Mouse (Mus musculus): ENCODE measurements around the gene Limch1.

Limch1 gene

DNA sequence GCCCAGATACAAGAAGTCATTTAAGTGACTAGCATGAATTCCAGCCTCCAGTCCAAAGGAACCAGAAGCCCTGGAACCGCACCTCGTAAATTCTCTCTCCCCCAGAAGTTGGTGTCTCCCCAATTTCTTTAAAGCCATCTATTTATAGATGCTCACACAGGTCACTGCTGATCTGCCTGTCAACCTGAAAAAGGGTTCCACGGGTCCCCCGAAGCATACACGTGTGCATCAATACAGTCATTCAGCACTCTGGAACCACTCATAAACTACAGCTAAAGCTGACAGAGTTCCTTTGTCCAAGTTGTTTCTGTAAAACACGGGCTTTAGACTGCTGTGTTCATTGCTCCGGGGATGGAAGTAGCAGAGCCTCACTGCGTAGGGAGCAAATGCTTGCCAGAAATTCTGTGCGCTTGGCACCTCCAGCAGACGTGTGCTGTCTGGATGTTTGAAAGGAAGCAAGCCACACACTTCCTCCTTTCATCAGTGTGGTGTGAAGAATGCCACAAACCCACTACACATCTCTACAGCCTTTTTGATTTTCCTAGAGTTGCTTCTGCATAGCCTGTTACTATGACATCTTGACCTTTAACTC lies 278.9 kb downstream of the Limch1 start:
- no peak for DNase-seq (ENCODE audit: low read depth, low spot score)

DNA sequence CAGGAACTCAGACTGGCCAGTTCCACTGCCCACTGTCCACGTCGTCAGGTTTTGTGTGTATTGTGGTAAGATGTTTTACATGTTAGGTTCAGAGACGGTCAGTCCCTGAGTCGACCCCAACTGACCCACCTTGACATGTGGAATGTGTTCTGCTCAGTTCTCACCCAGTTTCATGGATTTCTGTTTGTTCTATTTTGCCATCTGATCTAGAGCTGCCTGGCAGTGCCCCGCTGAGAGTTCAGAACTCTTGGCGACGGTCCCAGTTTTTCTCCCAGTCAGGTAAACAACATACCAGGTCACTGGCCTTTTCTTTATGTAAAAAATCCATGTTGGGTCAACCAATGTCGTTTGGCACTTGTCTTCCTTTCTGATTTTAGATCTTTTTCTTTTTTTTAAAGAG lies 279.5 kb downstream of the Limch1 start:
- no peak for DNase-seq (ENCODE audit: low read depth, low spot score)

DNA sequence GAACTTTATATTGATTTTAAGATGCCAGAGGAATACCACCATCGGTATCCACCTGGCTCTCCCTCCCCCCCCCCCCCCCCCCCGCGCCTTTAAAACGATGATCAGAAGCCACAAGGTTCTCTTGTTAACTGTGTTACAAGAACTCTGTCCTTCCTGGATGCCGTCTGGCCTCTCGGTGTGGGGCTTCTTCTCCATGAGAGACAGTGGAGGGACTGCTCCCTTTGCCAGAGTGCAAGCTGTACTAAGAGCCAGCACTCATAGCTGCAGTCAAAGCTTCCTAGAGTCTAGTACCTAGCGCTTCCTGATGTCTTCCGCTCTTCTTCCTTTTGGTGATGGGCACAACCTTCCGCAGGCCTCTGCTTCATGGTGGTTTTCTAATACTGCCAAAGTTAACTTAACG lies 280.0 kb downstream of the Limch1 start:
- DNase-seq (ENCODE audit: low read depth, low spot score): no peak

DNA sequence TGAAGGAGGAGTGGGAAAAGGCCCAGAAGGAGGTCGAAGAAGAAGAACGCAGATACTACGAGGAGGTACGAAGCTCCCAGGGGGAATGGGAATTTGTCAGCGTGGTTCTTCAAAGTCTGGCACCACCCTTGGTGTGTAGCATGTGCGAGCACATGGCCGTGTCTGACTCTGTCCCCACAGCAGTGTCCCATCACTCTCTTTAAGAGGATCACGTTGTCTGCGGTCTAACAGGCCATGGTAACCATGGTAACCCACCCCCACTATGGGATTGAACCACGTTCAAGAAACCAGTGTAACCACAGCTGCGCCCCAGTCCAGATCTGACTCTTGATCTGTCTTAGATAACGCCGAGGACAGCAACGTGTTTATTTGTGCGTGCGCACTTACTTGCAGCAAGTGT lies 283.2 kb downstream of the Limch1 start:
- DNase-seq (ENCODE audit: low read depth, low spot score): peak; percentile 42

DNA sequence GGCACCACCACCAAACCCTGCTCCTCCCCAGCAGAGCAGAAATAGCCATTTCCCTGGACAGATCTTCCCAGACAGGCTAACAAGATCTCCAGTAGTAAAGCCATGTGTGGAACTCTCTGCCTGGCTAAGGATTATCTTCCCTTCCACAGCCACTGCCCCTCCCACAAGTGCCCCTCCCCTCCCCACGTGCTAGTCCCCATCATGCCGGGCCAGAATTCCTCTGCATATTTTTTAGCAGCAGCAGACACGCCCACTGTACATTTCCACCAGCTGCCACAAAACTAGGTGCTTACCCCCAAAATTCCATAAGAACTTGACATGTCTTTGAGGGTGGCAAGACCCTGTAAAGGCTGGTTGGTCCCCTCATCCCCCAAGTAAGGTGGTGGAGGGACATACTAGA lies 284.3 kb downstream of the Limch1 start:
- DNase-seq (ENCODE audit: low read depth, low spot score): no peak

DNA sequence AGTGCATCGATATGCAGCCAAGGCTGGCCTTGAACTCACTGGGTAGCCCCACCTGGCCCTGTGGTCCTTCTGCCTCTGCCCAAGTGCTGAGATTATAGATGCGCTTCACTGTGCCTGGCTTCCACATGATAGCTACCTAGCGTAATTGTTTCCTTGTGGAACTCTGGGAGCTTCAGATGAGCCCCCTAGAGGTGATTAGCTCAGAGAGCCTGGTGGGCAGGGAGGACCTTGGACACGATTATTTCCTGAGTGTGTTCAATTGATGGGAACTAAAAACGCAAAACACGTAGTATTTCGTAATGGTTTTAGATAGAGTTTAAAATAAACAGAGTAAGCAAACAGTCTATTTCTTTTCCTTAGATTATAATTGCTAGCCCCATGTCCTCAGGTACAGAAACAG lies 287.0 kb downstream of the Limch1 start:
- DNase-seq (ENCODE audit: low read depth, low spot score): no peak

DNA sequence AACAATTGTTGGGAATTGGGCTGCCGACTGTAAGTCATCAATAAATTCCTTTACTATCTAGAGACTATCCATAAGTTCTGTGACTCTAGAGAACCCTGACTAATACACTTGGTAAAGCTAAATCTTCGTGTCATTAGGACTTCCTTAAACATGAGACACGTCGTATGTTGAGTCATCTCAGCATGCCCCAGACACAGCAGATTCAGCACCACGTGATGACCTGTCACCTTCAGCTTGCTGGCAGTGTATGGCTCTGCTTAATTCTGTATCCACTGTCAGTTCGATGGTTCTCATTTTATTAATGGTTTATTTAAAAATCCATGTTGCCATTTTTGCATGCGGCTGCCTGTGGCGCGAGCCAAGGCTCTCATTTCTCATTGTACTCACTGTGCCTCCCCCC lies 298.3 kb downstream of the Limch1 start:
- DNase-seq (ENCODE audit: low read depth, low spot score): no peak

DNA sequence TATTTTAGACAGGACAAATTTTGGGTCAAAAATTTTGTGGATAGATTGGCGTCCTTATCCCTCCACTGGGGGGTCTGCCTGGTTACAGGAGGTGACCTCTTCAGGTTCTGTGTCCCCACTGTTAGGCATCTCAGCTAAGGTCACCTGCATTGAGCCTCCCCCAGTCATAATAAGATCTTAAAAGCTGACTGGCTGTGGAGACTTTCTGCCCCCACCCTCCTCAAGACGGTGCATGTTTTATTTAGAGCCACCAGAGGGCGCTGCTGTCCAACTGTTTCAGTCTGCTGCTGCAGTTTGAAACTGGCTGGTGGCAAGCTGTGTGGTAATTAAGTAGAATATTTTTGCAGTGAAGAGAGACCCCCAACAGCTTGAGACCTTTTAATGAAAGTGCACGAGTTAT lies 302.4 kb downstream of the Limch1 start:
- DNase-seq (ENCODE audit: low read depth, low spot score): peak; percentile 87

DNA sequence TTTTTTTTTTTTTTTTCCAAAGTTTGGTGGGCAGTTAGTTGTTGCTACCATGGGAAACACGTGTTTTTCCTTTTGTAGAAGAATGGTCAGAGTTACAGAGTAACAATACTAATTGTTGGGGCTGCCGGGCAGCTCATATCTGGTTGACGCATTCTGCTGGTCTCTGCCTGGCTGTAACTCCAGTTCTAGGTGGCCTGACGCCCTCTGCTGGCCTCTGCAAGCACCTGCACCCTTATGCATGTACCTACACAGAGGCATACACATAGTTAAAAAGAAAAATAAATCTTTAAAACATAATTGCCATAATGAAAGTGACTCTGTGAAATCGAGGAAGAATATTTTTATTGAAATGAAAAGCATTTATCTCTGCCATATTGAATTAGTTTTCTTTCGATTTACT lies 312.2 kb downstream of the Limch1 start:
- DNase-seq (ENCODE audit: low read depth, low spot score): no peak

DNA sequence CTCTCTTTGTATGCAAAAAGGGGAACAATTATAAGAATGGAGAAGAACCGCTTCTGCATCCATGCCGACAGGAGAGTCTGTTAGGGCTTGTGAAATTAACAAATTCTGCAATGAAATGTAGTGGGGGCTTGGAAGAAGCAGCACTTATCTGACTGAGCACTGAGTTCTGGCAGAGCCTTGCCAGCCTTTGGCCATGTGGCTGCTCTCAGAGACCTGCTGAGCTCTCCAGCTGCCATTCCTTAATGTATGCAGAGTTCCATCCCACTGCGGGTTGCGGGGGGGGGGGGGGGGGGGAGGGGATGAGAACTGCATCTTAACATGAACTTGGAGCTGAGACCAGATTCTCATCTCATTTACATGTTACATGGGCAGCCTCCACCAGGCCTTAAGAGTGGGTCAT lies 314.9 kb downstream of the Limch1 start:
- no peak for DNase-seq (ENCODE audit: low read depth, low spot score)

DNA sequence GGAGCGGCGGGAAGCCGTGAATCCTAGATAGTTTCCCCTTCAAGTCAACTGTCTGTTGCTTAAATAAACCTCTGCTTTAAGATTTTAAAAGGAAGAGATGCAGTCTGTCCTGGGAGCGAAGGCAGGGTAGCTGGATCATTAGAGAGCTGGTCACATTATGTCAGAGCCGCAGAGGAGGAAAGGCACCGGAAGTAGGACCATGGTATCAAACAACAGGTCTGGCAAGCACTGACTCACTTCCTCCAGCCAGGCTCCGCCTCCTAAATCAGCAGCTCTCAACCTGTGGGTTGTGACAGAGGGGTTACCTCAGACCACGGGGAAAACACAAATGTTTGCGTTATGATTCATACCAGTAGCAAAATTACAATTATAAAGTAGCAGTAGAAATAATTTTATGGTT lies 318.0 kb downstream of the Limch1 start:
- DNase-seq (ENCODE audit: low read depth, low spot score): no peak

DNA sequence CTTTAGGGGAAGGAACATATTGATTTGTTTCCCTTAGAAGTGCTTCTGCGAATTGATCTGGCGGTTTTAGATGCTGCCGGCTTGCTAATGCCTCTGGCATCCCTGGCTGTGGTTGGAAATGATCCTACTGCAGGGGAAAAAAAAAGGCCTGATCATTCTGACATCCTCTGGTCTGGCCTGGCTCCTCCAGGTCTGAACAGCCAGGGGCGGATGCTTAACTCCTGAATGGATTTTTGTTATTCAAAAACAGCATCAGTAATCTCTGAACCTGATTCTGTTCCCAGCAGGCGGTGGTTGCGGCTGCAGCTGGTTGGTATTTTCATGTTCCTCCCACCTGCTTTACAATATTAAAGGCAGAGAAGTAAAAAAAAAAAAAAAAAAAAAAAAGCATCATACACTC lies 337.5 kb downstream of the Limch1 start:
- no peak for DNase-seq (ENCODE audit: low read depth, low spot score)

DNA sequence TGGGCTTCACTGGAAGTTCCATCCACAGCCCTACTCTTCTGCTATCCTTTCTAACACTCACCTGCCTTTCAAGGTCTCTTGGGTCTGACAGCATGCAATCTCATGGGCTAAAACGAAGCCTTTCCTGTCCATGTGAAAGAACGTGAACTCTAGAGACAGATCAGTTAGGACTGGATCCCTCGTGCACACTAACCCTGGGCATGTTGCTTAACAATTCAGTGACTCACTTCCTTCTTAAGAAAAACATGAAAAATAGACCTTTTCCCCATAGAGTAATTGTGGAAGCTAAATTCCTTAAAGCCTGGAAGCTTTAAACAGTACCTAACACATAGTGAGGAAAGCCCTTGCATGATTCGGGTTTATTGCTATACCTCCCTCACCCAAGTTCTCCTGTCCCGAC lies 345.2 kb downstream of the Limch1 start:
- DNase-seq (ENCODE audit: low read depth, low spot score): no peak

DNA sequence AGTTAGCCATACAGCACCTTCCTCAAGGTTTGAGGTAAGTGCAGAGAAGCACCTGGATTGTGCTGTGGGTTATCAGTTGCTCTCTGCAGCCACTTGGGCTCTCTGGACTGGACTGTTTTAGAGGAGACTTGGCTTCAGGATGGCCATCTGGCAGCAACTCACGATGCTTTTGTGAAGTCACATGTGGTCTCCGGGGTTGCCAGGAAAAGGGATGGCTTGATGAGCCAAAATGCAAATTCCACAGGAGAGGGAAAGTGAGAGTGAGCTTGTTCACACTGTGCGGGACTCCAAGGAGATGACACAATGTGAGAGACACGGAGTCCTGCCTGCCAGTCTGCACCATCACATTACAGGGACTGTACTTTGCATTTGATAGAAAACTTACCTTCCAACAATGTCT lies 346.1 kb downstream of the Limch1 start:
- DNase-seq (ENCODE audit: low read depth, low spot score): no peak

DNA sequence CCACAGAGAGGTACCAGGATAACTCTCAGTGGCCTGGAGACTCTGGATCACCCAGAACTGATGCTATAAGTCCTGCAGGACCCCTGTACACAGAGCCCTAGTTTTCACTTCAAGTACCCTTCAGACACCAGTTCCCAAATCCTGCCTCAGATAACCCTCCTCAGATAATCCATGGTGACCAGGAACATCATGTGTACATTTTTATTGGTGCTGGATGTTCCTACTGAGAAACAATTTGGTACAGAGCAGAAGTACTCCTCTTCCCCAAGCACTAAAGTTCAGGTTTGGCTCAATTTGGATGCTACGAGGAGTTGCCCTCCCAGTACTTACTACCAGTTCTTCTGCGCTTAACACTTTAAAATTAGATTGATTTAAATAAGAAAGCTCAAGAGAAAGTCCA lies 348.4 kb downstream of the Limch1 start:
- DNase-seq (ENCODE audit: low read depth, low spot score): no peak

DNA sequence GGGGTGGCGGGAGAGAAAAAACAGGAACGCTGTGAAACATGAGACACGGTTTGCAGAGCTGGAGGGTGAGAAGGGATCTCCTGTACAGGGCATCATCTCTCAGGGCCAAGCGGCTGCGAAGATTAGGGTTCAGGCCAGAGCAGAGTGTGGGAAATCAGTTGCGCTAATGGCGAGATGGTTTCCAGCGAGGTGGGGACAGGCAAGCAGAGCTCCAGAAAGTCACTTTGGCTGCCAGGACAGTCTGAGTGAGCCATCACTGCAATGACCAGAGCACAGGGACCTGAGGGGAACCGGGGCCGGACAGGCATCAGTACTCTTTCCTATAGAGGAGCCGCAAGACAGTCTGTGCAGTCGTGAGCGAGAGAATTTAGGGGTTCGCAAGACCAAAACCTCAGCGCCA lies 349.5 kb downstream of the Limch1 start:
- DNase-seq (ENCODE audit: low read depth, low spot score): no peak

DNA sequence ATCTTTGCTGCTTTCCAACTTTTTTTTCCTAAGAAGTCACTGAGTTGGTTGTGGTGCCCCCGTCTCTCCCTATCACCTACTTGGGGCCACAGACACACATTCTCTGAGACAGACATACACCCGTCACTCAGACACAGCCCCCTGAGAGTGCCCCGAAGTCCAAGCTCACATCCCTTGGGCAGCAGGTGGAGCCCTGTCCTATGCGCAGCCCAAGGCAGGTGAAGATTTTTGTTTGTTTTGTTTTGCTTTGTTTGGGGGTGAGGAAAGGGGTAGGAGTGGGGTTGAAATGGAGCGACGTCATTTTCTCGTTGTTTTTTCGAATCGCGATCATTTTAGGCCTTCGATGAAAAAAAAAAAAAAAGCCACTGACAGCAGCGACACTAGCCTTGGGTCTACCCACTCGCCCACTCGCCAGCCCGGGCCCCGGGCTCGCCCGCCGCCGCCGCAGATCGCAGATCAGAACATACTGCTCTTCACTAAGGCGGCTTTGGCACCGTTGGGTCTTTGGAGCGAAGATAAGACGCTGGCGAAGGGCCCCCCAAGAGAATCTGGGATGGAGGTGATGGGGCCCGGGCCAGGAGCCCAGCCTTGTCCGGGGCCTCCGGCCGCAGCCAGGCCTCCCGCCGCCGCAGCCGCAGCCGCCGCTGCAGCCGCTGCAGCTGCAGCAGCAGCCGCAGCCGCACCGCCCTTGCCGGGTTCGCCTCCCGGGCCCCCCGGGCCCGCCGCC lies 350.2 kb downstream of the Limch1 start:
- DNase-seq (ENCODE audit: low read depth, low spot score): no peak

DNA sequence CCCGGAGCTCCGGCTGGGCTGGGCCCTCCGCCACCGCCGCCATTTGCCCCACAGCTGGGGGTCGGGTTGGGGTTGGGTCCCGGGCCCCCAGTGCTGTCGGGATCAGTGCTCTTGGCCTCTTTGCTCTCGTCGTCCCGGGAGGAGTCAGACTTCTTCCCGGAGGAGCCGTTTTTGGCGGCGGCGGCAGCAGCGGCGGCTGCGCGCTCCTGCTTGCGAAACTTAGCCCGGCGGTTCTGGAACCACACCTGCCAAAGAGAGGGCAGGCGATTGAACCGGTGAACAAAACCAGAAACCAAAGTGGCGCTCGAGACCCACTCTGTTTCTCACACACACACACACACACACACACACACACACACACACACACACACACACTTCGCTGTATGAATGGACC lies 350.7 kb downstream of the Limch1 start:
- DNase-seq (ENCODE audit: low read depth, low spot score): no peak

DNA sequence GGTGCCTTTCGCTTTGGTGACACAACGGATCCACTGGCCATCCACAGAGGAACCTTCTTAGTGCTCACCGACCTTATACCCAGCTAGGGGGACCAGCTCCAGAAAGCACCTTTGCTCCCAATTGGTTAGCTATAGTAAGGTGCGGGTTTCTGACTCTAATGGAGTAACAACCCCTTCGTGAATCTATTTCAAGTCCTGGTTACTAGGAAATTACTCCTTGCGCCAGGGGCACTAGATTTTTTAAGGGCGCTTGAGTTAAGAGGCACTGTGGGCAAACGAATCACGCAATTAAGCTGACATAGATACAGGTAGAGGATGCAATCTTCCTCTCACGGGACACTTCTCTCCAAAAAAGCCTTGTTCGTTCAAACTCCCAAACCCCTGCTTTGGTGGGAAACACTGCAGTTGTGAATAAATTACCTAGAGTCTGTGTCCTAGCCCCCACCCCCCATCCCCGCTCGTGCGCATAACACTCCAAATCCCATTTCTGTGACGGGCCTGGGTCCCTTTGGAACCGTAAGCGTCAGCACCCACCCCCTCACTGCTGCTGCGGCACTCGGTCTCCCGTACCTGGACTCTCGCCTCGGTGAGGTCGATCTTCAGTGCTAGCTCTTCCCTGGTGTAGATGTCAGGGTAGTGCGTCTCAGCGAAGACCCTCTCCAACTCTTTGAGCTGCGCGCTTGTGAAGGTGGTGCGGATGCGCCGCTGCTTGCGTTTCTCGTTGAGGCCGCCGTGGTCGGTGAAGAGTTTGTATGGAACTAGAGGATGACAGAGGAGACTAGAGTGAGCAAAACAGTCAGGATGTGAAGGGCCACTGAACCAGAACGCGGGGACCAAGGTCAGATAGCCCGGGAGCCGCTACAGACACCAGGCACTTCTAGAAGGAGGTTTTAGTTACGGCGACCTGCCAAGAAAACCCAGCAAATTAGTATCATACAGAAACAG lies 351.8 kb downstream of the Limch1 start:
- DNase-seq (ENCODE audit: low read depth, low spot score): peak; percentile 48

DNA sequence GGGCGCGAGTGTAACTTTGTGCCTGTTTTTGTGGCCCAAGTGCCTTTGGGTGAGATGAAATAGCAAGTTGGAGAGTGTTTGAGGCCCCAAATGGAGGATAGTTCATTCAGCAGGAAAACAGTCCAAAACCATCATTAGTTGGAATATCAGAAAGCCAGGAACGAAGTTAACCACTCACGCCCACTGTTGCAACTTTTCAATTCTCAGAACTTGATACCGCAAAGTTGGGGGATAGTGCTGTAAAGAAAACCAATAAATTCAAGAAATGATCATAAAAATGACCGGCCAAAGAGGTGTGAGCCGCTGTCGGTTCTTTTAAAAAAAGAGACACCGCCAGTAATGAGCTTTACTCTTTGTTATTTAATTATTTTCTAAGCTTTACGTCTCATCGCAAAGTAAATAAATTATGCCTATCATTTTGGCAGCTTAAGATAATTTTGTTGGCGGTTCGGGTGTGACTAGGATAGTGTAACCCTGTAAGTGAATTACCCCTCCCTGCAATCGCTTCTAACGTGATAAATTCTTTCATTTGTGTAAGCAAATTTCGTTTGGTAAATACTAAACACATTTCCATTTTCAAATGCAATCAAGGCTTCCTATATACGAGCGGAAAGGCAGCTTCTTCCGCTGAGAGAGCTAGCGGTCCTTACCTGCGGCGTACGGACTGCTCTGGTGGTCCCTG lies 352.6 kb downstream of the Limch1 start:
- DNase-seq (ENCODE audit: low read depth, low spot score): no peak

DNA sequence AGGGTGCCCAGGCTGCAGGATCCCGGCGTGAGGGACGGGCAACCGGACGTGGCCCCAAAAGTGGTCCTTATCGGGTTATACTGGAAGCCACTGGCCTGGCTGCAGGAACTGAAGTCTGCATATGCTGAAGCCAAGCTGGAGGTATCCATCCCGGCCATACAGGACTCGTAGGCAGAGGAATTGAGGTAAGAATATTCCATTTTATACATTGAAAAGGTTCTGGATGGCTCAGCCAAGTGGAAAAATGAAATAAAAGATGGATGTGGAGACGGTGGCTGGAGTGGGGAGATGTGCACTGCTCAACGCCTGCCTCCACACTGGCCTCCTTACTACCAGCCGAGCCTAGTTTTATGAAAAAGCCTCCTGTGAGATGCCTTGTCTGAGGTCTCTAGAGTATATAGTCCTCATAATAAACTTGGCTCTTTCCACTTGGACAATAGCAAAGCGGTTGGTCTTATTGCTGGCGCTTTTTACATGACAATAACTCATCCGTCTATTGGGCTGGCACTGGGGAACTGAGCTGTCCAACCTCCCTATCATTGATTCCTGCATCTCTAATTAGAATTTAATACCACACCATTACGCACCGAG lies 353.2 kb downstream of the Limch1 start, which contains the start of gene Phox2b:
Phox2b (minus strand) TSS at position 569 of the 591 bp plus-strand sequence.
- no peak for DNase-seq (ENCODE audit: low read depth, low spot score)

Measured in mesoderm, embryonic 11.5 days (tissue).